Mouse (Mus musculus): ENCODE measurements around the gene Adamtsl4. TPM values are rescaled to one million over a fixed set of nuclear protein-coding genes. Genes with fewer than 3 reads are reported as not detected.
"Not testable (repeated sequence)": the region's sequence is repeated elsewhere in the genome, so short reads cannot be mapped to it uniquely, and the experiment has no call there.

Adamtsl4 gene
- total RNA-seq, 1 experiment from 2014 or later = not detected

DNA sequence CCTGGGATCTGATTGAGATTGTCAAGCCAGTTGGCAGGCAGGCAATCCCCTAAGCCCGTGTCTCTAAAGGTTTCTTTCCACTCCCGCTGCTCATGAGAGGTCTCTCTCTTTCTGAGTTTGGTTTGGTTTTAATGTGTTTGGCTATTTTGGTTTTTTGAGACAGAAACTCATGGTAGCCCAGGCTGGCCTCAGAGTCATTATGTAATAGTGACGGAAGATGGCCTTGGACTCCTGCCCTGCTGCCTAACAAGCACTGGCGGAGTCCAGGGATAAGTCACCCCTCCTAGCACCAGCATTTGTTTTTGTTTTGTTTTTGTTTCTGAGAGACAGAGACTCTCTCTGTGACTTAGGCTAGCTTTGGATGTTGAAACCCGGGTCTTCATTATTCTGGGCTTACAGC, 32.3 kb downstream of the Adamtsl4 start:
- ATAC-seq (replicated peaks in 1 of 2; ENCODE audit: insufficient read depth in 1 of 2, low FRiP score in 2 of 2, low TSS enrichment in 1 of 2, low read depth in 1 of 2, poor library complexity in 2 of 2, severe bottlenecking in 2 of 2) = no peak

DNA sequence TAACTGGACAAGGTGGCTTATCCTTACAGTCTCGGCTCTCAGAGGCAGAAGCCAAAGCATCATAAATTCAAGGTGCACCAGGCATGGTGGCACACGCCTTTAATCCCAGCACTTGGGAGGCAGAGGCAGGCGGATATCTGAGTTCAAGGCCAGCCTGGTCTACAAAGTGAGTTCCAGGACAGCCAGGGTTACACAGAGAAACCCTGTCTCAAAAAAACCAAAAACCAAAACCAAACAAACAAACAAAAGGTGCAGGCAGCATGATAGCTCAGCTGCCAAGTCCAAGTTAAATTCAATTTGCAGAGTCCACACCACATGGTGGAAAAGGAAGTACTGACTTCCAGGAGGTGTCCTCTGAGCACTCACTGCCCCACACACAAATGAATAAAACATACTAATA, 33.3 kb downstream of the Adamtsl4 start:
- not testable (repeated sequence) for ATAC-seq (replicated peaks in 1 of 2; ENCODE audit: insufficient read depth in 1 of 2, low FRiP score in 2 of 2, low TSS enrichment in 1 of 2, low read depth in 1 of 2, poor library complexity in 2 of 2, severe bottlenecking in 2 of 2)

DNA sequence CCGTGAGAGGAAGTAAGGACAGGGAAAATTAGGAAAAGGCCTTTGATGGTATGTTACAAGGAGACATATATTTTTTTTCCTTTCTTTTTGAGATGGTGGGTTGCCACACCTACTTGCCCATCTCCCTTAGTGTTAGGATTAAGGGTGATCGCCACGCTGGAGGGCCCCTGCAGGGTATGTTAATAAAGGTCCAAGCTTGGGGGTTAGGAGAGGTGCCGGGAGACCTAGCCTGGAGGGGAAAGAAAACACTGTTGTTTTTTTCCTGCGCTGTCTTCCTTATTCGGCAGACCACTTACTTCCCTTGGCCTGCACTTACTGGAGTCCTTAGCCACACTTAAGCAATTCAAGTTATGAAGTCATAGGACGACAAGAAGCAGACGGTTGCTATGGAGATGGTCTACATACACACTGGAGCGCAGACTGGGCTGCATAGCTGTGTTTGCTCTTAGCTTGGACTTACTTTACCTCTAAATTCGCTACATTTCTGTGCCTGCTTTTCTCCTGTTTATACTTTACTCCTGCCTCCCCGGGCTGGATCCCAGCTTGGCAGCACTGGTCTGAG, 34.2 kb downstream of the Adamtsl4 start:
- peak; percentile 59 to 65 for ATAC-seq (replicated peaks in 1 of 2; ENCODE audit: insufficient read depth in 1 of 2, low FRiP score in 2 of 2, low TSS enrichment in 1 of 2, low read depth in 1 of 2, poor library complexity in 2 of 2, severe bottlenecking in 2 of 2)

DNA sequence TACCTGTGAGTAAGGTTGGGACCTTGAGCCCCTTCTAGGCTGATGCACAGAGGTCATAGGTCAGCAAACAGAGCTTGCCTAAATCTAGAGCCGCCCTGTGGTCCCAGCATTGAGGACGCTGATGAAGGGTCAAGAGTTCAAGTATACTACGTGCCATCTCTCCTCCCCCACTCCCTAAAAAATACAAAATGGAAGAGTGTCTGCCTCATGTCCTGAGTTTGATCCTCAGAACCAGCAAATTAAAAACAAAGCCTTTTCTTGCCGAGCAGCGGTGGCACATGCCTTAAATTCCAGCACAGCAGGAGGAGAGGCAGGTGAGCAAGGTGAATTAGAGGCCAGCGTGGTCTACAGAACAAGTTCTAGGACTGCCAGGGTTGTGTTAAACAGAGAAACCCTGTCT, 34.8 kb downstream of the Adamtsl4 start:
- ATAC-seq (replicated peaks in 1 of 2; ENCODE audit: insufficient read depth in 1 of 2, low FRiP score in 2 of 2, low TSS enrichment in 1 of 2, low read depth in 1 of 2, poor library complexity in 2 of 2, severe bottlenecking in 2 of 2) = no peak

DNA sequence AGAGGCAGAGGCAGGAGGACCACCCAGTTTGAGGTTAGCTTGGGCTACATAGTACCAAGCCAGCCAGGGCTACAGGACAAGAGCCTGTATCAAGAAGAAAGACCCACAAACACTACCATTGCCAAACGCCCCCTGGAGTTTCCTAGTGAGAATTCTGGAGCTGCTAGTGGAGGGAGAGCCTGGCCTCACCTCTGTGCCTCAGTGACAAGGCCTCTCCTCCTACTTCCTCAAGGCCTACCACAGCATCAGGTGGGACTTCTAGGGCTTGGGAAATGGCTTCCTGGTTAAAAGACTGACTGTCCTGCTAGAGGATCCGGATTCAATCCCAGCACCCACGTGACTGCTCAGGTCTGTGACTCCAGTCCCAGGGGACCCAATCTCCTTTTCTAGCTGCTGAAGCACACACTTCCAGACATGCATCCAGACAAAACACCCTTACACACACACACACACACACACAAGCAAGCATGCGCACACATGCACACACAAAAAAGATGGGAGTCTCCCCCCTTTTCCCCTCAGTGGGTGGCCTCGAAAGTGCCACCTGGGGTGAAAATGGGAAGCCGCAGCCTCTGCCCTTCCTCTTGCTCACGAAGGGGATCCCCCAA, 35.4 kb downstream of the Adamtsl4 start:
- ATAC-seq (replicated peaks in 1 of 2; ENCODE audit: insufficient read depth in 1 of 2, low FRiP score in 2 of 2, low TSS enrichment in 1 of 2, low read depth in 1 of 2, poor library complexity in 2 of 2, severe bottlenecking in 2 of 2) = peak in 1 of 2 experiments; percentile 44; a peak in 3 of 4 replicates

DNA sequence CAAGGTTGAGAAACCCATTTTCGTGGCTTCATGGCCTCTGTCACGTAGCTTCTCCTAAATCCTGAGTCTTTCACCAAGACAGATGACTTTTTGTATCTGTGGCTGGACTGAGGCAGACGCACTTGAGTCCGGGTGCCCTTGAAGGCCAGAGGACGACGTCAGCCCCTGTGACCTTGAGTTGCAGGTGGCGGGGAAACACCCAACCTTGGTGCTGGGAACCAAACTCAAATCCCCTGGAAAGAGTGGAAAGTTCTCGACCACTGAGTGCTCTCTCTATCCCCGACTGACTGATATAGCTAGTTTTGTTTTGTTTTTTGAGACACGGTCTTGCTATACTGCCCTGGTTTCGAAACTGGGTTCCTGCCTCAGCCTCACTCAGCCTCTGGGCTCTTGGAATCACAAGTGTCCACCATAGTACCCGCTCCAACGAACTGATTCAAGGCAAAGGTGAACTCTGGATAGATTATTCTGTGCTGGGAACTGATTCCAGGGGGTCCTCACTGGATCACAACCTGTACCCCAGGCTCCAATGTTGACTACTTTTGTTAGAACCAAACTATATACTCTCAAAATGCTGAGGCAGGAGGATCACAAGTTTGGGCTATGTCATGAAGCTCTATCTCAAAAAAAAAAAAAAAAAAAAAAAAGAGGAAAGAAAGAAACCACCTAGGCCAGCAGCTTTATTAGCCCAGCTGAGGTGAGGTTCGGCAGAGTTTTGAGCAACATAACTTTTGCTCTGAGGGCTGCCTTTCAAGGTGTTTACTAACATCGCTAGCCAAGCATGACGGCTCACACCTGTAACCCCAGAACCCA, 36.1 kb downstream of the Adamtsl4 start:
- peak in 1 of 2 experiments; percentile 10; a peak in 1 of 4 replicates for ATAC-seq (replicated peaks in 1 of 2; ENCODE audit: insufficient read depth in 1 of 2, low FRiP score in 2 of 2, low TSS enrichment in 1 of 2, low read depth in 1 of 2, poor library complexity in 2 of 2, severe bottlenecking in 2 of 2)

DNA sequence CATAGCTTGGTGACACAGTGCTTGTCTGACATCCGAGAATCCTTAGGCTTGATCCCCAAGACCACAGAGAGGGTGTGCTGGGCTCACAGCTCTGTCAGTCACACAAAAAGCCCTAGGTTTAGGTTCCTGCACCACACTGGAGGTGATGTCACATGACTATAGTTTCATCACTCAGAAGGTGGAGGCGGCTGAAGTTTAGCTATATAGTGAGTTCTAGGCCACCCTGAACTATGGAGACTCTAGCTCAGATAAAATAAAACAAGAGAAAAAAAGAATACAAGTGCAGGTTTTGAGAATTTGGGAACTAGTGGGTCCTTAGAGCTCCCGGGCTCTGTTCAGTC, 36.7 kb downstream of the Adamtsl4 start:
- ATAC-seq (replicated peaks in 1 of 2; ENCODE audit: insufficient read depth in 1 of 2, low FRiP score in 2 of 2, low TSS enrichment in 1 of 2, low read depth in 1 of 2, poor library complexity in 2 of 2, severe bottlenecking in 2 of 2) = peak in 1 of 2 experiments; percentile 0; a peak in 1 of 4 replicates

DNA sequence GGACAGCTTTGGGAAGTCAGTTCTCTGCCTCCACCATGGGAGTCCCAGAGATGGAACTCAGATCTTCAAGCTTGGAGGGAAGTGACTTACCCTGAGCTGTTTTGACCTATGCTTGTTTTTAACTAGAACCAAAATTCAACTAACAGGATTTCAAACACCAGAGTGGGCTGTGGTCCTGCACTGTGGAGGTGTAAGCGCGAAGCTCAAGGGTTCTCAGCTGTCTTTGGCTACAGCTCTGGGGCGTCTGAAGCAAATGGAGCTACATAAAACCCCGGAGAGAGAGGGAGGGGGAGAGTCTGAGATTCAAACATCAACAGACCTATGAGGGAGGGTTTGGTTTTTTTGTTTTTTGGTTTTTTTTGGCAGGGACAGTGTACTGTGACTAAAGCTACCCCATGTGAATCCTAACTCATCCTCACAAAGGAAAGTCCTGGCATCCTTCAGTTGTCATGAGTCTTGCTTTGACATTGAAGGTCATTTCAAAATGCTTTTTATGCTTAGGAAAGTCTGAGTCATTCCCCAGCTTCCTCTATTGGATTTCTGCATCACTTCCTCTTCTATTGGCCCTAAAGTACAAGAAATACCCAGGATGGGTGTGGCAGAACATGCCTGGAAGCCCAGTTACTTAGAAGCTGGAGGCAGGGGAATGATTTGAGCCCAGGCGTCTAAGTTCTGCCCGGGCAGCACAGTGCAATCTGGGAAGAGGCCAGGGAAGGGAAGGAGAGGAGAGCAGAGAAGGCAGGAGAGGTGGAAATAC, 37.3 kb downstream of the Adamtsl4 start:
- ATAC-seq (replicated peaks in 1 of 2; ENCODE audit: insufficient read depth in 1 of 2, low FRiP score in 2 of 2, low TSS enrichment in 1 of 2, low read depth in 1 of 2, poor library complexity in 2 of 2, severe bottlenecking in 2 of 2) = peak; percentile 61 to 78

DNA sequence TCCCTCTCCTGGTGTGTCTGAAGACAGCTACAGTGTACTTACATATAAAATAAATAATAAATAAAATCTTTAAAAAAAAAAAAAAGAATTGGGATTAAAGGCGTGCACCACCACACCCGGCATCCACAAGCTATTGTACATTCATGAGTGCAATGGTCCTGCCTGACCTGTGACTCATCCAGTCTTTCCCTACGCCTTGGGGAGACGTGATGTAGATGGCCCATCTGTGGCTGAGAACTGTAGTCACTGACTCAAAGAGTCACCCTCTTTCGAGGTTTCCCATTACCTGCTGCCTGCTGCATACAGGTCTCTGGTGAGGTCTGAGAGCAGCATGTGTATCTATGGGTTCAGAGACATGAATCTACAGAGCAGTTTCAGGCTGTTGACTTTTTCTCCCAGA, 39.7 kb downstream of the Adamtsl4 start:
- no peak for ATAC-seq (replicated peaks in 1 of 2; ENCODE audit: insufficient read depth in 1 of 2, low FRiP score in 2 of 2, low TSS enrichment in 1 of 2, low read depth in 1 of 2, poor library complexity in 2 of 2, severe bottlenecking in 2 of 2)

DNA sequence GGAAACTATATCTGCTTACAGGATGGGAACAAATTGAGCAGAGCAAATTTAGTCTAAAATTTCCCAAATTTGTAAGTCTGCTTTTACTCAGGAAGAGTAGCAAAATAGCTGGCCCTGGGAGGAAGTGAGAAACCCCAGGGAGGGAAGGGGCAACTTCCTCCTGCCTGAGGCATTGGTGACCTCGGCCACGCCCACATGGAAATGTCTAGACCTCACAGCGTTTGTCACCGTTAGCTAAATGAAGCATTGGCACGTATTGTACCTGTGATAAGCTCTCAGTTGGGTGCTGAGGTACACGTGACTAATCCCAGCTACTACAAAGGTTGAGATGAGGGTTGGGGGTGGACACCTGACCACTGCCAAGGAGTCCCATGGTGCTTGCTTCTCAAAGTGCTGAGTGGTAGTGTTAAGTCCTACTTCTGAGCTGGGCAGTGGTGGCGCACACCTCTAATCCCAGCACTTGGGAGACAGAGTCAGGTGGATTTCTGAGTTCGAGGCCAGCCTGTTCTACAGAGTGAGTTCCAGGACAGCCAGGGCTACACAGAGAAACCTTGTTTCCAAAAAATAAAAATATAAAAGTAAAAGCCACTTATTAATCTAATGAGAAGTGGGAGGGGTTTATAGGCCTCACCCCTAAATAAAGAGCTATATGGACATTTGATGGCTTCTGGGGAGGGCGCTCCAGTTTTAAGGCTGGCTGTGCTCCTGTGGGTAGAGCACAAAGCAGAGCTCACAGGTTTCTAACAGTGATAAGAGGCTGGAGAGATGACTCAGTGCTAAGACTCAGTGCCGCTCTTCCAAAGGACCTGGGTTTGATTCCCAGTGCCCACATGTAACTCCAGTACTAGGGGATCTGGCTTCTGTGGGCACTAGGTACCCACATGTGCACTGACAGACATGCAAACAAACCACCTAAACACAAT, 42.1 kb downstream of the Adamtsl4 start:
- ATAC-seq (replicated peaks in 1 of 2; ENCODE audit: insufficient read depth in 1 of 2, low FRiP score in 2 of 2, low TSS enrichment in 1 of 2, low read depth in 1 of 2, poor library complexity in 2 of 2, severe bottlenecking in 2 of 2) = peak; percentile 75 to 95

DNA sequence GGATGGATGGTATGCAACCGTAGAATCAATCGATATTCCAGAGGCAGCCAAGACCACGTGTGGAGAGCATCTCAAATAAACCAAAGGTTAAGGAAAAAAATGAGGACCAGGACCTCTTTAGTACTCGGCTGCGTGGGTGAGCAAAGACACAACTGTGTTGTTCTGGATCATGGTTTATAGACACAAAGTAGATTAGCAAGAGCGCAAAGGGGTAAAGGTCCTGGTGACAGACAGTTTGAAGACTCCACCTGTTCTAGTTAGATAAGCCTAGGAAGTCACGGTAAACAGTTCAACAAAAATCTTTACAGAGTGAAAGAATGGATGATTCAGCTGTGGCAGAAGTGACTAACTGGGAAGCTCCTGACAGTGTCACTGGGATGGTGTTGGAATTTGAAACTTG, 44.6 kb downstream of the Adamtsl4 start:
- ATAC-seq (replicated peaks in 1 of 2; ENCODE audit: insufficient read depth in 1 of 2, low FRiP score in 2 of 2, low TSS enrichment in 1 of 2, low read depth in 1 of 2, poor library complexity in 2 of 2, severe bottlenecking in 2 of 2) = no peak

DNA sequence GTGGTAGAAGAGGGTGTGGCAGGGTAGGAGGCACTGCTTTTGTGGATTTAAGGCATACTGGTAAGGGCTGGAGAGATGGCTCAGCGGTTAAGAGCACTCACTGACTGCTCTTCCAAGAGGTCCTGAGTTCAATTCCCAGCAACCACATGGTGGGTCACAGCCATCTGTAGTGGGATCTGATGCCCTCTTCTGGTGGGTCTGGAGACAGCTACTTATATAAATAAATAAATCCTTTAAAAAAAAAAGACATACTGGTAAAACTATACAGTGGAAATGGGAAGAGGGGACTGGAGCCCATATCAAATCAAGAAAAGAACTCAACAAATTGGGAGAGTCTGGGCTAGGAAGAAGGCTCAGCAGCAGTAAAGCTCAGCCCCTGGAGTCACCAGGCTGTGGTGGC, 48.0 kb downstream of the Adamtsl4 start:
- no peak for ATAC-seq (replicated peaks in 1 of 2; ENCODE audit: insufficient read depth in 1 of 2, low FRiP score in 2 of 2, low TSS enrichment in 1 of 2, low read depth in 1 of 2, poor library complexity in 2 of 2, severe bottlenecking in 2 of 2)

DNA sequence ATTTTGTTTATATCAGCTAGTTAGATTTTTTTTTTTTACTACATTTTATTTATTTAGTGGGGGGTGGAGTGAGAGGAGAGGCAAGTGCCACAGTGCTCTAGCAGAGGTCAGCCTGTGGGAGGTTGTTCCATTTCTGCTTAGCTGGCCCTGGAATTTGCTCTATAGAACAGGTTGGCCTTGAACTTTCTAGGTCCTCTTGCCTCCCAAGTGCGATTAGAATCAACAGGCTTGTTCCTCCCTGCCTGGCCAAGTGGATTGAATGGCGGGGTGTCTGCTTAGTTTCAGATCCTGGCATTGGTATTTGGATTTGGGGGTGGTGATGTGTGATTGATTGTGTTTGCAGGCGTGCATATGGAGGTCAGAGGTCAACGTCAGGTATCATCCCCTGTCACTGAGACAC, 51.6 kb downstream of the Adamtsl4 start:
- ATAC-seq (replicated peaks in 1 of 2; ENCODE audit: insufficient read depth in 1 of 2, low FRiP score in 2 of 2, low TSS enrichment in 1 of 2, low read depth in 1 of 2, poor library complexity in 2 of 2, severe bottlenecking in 2 of 2) = no peak

DNA sequence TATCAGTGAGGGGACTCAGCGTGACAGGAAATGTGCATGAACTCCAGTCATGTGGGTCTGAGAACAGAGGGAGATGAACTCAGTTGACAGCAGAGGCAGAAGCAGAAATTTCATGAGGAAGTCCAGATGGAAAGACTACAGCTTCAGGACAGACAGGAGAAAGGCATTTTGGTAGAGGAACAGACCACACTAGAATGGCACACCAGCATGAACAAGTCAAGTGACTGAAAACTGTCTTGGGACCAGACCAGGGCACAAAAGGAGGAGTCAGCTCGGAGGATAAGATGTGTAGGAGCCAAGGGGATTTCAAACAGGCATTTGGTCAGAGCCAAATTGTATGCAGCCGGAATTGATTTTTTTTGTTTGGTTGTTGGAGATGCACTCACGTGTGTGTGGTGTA, 52.1 kb downstream of the Adamtsl4 start:
- ATAC-seq (replicated peaks in 1 of 2; ENCODE audit: insufficient read depth in 1 of 2, low FRiP score in 2 of 2, low TSS enrichment in 1 of 2, low read depth in 1 of 2, poor library complexity in 2 of 2, severe bottlenecking in 2 of 2) = no peak

DNA sequence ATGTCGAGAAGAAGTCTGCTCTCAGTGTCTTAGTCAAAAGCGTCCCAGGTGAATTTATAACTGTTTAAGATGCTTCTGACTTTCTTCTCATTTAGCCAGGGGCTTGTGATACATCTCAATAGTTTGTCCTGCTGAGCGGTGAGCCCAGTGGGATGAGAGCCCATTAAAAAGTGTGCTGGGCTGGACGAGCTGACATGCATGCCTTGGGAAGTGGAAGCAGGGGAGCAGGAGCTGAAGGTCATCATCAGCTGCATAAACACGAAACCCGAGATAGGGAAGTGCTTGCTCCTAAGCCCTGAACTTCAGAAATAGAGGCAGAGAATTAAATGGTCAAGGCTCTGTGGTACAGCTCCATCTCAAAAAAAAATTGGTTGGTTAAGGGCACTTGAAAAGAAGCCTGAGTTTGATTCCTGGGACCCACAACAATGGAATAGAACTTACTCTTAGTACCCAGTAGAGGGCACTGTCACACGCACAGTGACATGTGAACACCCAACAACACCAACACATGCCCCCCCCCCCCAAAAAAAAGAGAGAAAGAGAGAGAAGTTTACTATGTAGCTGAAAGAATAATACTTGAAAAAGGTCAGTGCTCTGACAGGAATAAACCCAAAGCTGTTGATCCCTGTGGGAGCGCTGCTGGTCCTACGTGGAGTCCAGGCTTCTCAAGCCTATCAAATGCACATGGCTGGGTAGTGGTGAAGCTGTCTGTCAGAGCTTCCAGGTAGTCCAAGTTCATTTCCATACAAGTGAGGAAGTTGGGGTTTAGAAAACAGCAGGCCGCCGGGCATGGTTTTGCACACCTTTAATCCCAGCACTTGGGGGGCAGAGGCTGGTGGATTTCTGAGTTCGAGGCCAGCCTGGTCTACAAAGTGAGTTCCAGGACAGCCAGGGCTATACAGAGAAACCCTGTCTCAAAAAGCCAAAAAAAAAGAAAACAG, 54.8 kb downstream of the Adamtsl4 start:
- ATAC-seq (replicated peaks in 1 of 2; ENCODE audit: insufficient read depth in 1 of 2, low FRiP score in 2 of 2, low TSS enrichment in 1 of 2, low read depth in 1 of 2, poor library complexity in 2 of 2, severe bottlenecking in 2 of 2) = peak; percentile 22 to 43; a peak in 2 of 4 replicates

DNA sequence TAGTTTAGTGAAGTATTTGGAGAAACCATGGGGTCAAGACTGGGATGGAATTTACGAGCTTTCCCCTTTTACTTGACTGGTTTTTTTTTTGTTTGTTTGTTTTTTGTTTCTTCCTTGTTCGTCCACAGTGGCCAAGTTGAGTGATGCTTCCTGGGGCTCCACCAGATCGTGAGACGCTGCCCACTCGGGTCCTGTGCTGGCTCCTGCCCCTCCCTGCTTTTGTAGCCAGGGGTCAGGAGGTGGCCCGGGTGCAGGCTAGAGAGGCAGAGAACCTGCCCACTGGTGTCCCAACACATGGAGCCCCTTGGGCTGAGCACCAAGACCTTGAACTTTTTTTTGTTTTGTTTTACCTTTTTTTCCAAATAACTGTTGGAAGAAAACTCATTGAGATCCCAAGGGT, 56.4 kb downstream of the Adamtsl4 start:
- no peak for ATAC-seq (replicated peaks in 1 of 2; ENCODE audit: insufficient read depth in 1 of 2, low FRiP score in 2 of 2, low TSS enrichment in 1 of 2, low read depth in 1 of 2, poor library complexity in 2 of 2, severe bottlenecking in 2 of 2)
